Mouse (Mus musculus) lung, postnatal 25 days (tissue): Measurements from ENCODE around the gene Ifitm5.
"Not testable (repeated sequence)": the region's sequence is repeated elsewhere in the genome, so short reads cannot be mapped to it uniquely, and the experiment has no call there.

ENCODE experiments used
- DNase-seq: peaks from one replicate; pipeline ENCODE4 v3.0.0; 2022; ENCODE audit warnings: low spot score

Ifitm5 gene

DNA sequence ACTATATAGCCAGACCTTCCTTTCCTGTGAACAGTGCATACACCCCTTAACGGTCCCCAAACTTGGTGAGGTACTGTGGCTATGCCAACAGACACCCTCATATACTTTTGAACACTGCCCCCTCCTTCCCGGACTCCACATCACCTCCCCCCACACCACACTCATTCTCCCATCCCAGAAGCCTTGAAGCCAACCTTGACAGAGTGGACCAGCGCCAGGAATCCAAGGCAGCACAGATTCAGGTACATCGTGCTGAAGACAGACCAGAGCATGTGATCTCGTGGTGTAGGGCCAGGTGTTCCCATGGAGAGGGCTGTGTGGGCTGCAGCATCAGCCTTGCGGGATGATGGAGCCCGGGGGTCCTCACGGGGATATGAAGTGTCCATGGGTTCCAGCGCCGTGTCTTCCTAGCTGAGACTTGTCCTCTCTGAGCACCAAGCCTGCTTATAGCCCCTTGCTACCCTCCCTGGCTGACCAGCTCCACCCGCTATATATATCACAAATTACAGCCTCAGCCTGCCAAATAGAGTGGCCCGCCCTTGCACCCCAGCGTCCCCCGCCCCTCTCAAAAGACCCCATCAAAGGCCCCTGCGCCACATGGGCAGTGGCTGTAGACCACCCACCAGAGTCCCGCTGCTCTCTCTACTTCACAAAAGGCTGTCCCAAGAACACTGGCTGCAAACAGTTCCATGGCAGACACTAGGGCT is at the start of gene Ifitm5:
TSS of gene Ifitm5 (minus strand) at position 468 of the 707 bp plus-strand sequence.
- DNase-seq = no peak

DNA sequence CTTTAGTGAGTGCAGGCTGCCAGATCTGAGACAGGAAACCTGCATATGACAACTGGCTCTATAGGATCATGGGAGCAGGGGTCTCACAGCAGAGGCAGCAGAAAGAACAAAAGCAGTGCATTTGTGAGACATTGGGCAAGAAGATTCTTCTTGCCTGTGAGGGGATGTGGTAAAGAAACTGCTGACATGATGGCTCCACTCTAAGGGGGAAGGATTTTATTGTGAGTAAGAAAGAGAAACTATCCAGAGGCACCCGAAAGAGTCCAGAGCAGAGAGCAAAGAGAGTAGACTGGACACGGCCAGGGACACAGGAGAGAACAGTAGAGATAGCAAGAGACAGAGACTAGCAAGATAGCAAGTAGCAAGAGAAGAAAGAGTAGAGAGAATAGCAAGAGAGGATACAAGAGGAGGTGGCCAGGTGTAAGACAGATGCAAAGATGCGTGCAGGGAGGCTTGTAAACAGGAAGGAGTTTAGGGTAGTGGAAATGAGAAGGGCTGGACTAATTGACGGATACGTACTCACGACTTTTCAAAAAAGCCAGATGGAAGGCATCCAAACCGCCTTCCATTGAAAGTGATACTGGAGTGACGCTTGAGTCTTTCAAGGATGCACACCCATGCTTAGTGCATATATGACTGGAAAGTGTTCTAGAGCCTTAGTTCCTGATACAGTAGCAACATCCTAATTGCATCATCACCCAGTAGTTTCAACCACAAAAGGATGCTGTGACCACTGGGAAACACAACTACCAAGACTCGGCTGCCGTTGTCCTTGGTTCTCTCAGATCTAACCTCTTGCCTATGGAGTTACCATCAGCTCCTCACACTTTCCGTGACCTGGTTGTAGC is 49.0 kb upstream of the Ifitm5 start:
- DNase-seq = no peak

DNA sequence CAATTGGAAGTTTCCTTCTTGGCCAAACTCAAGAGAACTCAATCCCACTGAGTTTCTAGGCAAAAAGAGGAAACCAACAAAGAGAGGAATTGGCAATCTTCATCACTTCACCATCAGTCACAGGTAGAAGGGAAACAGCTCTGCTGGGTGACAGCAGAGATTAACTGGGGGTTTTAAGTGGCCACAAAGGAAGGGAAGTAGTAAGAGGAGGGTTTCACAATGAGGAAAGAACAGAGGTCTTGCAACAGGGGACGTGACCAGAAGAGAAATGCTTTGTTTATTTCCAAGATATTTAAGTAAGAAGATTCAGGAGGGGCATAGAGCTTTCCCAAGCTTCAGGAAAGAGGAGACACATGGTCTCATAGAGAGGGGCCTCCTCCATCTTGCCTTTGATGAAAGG is 47.7 kb upstream of the Ifitm5 start:
- DNase-seq = peak; percentile 16

DNA sequence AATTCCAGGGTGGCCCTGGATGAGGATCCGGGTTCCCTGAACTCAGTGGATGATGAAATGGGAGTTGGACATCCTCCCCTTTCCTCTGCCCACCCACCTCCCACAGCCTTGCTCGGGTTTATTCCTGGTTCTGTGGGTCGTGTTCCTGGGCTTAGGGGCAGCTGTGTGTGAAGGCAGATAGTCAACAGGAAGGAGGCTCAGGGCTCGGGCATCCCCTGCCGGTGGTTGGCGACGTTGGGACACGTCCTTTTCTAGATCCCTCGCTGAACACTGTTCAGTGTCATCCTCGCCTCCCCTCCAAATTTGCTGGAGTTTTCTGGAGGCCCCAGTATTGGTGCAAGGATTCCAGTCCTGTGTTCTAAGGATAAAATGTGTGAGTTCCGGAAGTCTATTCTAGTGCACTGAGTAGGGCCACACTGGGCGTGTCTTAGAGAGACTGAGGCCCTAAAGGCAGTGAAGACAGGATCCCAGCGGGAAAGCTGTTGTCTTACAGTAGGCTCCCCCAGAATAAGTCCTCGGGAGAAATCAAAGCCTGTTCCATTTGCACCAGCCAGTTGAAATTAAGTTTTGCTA is 41.1 kb upstream of the Ifitm5 start:
- no peak for DNase-seq

DNA sequence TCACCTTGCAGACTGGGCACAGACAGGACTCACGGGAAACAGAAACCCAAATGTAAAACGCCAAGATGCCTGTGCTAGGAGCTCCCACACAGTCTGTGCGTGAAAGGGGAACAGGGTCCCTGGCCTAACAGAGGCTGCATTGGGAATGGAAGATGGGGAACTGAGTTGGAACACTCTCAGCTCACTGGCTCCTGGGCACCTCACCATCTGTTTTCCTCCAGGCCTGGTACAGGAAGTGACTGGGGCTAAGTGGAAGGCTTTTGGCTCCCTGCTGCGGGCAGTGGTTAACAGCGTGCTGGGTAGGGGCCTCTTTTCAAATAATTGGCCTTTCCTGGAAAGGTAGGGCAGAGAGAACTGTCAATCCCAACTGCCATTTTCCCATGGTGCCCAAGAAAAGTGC is 40.5 kb upstream of the Ifitm5 start:
- DNase-seq = no peak

DNA sequence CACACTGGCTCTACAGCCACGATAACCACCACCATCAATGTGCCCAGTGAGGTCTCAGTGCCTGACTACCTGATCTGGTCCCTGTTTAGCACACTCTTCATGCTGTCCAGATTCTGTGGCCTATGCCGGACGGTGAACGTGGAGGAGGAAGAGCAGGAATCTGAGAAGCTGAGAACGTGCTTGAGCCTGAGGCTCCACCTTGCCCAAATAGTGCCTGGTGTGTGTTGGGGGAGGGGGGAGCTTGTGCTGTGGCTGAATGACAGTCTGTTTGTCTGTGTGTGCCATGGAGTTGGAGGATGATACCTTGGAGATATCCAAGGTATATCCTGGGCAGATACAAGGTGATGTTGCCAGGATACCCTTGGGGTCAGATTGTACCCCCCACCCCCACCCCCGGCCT is 40.1 kb upstream of the Ifitm5 start:
- DNase-seq = no peak

DNA sequence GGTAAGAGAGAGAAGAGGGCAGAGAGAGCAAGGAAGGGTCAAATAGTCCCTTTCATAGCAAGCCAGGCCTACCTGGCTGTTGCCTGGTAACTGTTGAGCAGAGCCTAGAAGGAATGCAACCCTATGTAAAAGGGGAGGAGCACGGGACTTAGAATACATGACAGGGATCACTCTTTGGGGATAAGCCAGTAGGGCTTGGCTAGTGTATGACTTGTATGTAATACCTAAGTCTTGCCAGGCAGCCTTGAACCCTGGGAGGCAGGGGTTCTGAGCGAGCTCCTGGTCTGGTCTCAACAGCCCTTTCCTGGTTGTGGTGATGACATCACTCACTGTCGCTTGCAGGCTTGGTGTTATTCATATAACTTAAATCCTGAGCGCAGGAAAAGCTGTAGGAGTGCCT is 38.9 kb upstream of the Ifitm5 start:
- no peak for DNase-seq

DNA sequence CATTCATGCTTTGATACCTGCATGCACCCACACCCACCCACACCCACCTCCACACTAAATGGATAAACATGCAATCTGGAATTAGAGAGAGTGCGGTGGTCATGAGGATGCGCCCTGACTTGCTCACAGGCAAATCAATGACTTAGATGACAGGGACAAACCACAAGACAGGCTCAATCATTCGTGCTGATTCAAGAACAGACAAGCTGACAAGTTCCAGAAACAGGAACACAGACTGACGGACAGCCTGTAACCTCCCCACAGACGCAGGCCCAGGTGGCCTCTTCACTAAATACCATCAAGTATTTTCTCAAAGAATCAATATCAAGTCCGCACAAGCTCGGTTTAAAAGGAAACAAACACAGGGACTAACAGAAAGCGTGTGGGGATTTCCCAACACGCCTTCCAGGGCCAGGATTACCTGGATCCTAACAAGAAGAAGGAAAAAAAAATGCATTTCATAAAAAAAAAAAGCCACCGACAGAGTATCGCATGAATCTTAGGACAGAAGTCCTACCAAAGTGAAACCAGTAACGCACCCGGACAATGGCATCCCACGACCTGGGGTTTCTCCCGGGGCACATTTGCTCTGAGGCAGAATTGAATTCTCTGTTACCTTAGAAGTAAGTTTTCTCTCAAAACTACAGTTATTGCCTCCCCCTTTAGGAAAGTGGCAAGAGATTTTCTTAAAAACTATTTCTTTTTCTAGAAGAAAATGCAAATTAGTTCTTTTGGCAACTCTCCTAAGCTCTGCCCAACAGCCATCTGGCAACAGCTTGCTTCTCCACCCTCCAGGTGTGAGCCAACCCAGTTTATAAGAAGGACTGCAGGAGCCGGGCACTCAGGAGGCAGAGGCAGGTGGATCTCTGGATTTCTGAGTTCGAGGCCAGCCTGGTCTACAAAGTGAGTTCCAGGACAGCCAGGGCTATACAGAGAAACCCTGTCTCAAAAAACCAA is 37.4 kb upstream of the Ifitm5 start:
- DNase-seq = no peak

DNA sequence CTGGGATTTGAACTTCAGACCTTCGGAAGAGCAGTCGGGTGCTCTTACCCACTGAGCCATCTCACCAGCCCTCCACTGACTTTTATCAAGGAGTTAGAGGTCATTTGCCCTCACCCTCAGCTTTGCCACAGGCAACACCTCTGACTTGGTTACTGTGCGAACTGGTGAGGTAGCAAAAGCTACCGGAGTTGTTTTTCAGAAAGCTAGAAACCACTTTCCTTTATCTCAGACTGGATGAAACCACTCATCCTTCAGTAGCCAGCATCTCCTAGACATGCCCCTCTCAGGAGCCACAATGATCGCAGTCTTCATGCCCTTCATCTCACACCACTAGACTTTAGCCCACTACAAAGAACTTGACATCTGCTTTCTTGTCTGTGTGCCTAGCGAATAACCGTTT is 32.9 kb upstream of the Ifitm5 start:
- no peak for DNase-seq

DNA sequence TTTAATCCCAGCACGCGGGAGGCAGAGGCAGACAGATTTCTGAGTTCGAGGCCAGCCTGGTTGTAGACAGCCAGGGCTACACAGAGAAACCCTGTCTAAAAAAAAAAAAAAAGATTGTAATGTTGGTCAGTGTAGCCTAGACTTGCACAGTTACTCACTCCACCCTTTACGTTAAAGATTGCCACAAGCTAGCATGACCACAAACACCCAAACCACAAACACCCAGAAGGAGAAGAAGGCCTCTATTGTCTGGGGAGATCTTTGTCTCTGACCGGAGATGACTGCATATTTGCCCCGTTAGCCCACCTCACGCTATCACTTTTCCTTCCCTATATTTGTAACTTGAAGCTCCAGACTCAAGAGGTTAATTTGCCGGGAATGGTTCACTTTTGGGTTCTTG is 31.6 kb upstream of the Ifitm5 start:
- DNase-seq = no peak

DNA sequence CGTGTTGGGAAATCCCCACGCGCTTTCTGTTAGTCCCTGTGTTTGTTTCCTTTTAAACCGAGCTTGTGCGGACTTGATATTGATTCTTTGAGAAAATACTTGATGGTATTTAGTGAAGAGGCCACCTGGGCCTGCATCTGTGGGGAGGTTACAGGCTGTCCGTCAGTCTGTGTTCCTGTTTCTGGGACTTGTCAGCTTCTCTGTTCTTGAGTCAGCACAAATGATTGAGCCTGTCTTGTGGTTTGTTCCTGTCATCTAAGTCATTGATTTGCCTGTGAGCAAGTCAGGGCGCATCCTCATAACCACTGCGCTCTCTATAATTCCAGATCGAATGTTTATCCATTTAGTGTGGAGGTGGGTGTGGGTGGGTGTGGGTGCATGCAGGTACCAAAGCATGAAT is 26.6 kb upstream of the Ifitm5 start:
- DNase-seq = not testable (repeated sequence)

DNA sequence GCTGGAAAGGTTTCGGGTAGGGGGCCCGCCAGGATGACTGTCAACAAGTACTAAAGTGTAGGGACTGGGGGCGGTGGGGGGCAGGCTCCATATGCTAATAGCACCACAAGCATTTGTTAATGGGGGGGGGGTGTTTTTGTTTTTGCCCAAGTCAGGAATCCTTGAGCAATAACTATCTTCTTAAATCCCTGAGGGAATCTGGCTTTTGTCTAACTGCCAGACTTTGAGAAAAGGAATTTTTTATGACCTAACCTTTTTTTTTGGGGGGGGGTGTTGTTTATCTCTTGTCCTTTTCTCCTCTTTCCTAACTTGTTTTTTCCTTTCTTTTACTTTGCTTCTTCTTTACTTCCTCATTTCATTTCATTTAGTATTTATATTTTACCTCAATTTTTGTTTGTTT is 25.4 kb upstream of the Ifitm5 start:
- DNase-seq = no peak

DNA sequence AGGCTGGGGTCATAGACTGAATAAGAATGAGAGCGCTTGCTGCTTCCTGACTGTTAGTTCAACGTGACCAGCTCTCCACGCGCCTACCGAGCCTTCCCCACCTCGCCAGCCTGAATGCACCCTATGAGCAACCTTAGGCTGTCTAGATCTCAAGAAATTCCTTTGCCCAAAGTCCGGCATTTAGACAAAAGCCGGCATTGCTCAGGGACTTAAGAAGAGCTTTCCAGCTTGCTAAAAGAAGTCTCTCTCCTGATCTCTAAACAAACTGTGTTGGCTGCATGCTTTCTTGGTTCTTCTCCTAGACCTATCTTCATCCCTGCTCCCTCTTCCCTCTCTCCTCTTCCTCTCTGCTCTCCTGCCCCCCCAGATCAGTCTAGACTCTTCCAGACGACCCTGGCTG is 24.8 kb upstream of the Ifitm5 start:
- DNase-seq = no peak

DNA sequence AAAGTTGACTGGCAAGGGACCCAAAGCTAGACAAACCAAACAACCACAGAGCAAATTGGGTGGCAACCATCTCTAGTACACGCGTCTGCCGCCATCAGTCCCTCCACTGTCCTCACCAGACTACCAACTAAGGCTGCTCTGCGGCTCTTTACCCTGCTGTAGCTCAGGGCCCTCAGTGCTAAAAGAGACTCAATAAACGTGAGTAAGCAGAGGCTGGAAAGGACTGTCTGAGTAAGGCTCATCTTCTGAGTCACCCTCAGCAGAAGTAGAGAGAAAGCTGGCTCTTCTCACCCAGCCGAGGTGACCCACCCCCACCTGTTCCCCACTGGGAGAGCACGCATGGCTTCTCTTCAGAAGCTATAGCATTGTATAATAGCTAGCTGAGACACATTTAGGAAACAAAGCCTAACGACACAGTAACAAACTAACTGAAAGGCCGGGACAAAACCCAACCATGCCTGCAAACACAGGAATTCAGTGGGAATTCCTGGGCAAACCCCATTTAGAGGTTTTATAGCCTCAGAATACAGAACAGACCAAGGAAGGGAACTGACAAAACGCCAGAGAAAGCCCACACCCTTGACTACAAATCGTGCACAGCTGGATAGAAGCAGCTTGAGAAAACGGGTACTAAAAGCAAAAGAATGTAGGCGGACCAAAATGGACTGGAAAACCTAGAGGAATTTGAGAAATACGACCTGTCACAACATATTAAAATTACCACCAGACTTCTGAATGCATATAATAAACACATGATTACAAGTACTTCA is 23.5 kb upstream of the Ifitm5 start:
- DNase-seq = no peak

DNA sequence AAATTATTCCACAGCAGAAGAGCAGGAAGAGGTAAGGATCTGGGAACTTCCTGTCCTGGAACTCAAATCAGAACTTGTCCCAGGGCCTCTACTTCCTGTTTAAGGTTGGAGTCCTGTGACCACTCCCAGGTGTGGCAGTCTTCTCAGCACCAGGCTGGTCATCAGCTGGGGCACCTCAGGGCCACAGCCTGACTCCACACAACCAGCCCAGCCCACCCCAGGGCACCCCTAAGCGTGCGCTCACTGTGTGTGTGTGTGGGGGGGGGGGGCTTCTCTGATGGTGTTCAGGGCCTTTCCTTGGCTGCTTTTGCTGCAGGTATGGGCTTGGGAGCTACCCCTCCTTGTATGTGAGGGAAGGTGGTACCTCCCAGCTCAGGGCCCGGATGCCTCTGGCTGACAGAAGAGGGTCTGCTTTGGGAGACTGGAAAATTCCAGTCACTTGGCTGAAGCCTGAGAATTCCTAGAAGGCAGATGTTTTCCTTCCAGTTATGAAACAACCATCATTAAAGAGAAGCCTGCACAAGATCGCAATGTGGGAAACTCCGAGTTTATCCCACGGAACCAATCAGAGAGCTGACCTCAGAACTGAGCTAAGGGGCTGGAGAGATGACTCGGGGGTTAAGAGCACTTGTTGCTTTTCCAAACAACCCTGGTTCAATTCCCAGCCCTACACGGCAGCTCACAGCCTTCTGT is 21.5 kb upstream of the Ifitm5 start:
- peak; percentile 72 for DNase-seq

DNA sequence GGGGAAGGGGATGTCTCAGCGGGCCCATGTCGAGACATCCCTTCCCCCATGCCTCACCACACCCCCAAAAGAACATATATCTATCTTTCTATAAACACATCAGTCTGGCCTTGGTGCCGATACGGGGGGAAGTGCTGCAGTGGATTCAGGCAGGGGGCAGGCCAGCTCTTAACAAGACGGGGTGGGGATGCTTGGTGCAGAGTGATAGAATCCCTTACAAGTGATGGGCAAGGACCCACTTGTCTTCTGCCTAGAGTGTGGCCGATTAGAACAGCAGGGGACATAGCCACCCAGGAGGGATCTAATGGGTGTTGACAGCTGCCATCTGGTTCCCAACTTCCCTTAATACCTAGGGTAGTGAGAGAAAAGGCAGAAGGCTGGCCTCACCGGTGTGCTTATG is 20.8 kb upstream of the Ifitm5 start:
- no peak for DNase-seq

DNA sequence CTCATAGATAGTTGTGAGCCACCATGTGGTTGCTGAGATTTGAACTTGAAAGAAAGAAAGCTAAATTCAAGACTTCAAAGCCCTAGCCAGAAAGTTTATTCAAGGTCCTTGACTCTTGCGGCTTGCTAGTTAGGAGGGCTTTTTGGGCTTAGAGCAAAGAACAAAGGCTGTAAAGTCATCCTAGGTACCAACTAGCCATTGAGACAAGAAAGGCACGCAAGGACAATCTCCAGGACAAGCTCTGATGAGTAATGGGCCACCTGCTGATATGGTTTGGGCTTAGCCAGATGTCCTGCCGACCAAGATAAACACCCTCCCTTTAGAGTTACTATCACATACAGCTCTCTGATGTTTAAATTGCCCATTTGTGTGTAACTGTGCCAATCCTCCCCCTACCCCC is 18.6 kb upstream of the Ifitm5 start:
- not testable (repeated sequence) for DNase-seq

DNA sequence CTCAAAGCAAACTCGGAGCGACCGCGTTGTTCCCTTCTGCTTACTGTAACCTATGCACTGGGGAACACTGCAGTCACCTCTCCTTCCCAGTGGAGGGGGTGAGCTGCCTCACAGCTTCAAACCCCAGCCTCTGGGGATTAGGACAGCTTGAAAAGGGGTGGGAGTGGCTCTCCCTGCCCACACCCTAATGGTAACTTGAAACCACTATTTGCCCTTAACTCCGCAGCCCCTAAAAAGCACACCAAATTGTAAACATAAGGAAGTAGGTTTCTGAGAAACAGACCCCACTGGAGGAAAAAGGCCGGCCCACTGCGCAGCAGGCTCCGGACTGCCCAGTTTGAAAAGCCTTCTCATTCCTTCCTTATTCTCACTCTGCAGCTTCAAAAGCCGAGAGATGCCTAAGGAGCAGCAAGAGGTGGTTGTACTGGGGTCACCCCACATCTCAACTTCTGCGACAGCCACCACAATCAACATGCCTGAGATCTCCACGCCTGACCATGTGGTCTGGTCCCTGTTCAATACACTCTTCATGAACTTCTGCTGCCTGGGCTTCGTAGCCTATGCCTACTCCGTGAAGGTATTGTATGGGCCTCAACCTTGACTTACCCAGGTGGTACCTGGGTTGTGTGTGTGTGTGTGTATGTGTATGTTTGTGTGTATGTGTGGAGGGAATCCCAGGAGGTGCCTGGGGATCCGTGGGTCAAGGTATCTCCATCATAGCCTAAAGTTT is 17.9 kb upstream of the Ifitm5 start:
- no peak for DNase-seq

DNA sequence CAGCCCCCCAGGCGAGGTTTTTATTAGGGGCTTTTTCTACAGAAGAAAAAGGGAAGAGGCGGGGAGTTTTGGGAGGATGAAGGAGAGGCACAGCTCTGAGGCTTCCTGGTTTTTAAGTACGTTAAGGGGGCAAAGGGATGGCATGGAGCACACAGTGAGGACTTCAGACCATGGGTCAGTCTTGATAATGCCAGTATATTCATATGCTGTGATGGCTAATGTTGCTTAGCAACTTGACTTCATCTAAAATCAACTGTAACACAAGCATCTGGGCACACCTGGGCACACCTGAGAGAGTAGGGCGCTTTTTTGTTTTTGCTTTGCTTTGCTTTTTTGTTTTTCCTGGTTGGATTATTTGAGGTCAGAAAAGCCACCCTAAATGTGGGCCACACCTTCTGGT is 16.8 kb upstream of the Ifitm5 start, which contains the start of gene Ifitm1:
TSS of gene Ifitm1 (plus strand) at position 301 of the 400 bp plus-strand sequence.
- no peak for DNase-seq

DNA sequence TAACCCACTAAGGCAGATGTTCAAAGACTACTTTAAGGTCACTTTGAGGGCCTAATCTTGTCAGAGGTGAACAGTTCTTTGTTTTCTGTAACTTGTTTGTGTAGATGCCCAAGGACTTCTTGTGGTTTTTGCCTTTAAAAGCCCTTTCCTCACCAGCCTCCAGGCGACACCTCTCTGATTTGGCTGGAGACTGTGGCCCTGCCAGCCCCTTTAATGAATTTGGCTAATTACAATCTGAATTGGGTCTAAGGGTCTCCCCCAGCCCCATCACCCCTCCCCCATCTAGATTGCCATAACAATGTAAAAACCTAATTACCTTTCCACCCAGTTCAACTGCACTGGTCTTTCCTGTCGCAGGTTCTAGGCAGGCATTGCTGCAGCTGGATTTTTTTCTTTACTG is 12.6 kb upstream of the Ifitm5 start:
- no peak for DNase-seq
